Mouse (Mus musculus): ENCODE measurements around the gene Son. TPM values are rescaled to one million over a fixed set of nuclear protein-coding genes. Genes with fewer than 3 reads are reported as not detected.
A peak's percentile ranks its signal among the peaks of the same experiment; 100 is the strongest.
"Not testable (repeated sequence)": the region's sequence is repeated elsewhere in the genome, so short reads cannot be mapped to it uniquely, and the experiment has no call there.

Son gene
- total and polyA plus RNA-seq, 3 experiments, result 93.6 to 182 (median 157) TPM

GRCm38 (mm10) chr16:91644901-91645300 lies 2.4 kb upstream of the Son start:
- Histone ChIP-seq H3K9ac (ENCODE audit: control insufficient read depth, low read depth, low read length, poor library complexity, severe bottlenecking) (peak overlapping the region; percentile 51), H3K79me2 (ENCODE audit: control insufficient read depth, insufficient read depth, low read length, poor library complexity) (peaks cover 66% of the 10 kb centered on the region), H3K27me3 (ENCODE audit: control insufficient read depth in 1 of 2, insufficient read depth in 2 of 2, low read length in 2 of 2) (no peaks in the 10 kb centered on the region), H3K4me1 (ENCODE audit: control insufficient read depth in 1 of 2, insufficient read depth in 2 of 2, low read length in 2 of 2) (peaks cover 2 to 11% of the 10 kb centered on the region in 2 experiments; a peak in 3 of 4 replicates), H3K4me3 (ENCODE audit: control insufficient read depth in 1 of 2, insufficient read depth in 1 of 2, low read depth in 2 of 2, low read length in 2 of 2) (peak overlapping the region; percentile 15 to 40), H3K9me3 (replicated peaks; ENCODE audit: insufficient read depth, low read length) (no peaks in the 10 kb centered on the region), H3K27ac (ENCODE audit: control insufficient read depth, low read depth, low read length) (no peak overlapping the region), H3K36me3 (ENCODE audit: control insufficient read depth in 1 of 2, insufficient read depth in 2 of 2, low read length in 2 of 2) (peaks cover 15 to 22% of the 10 kb centered on the region in 2 experiments)
- peak; percentile 58 for DNase-seq (ENCODE audit: low read depth, low spot score)
- no peak for TF ChIP-seq NELFE (IDR thresholded peaks at IDR 0.05; ENCODE audit: low read depth, low read length)
- TF ChIP-seq ZNF384 (IDR thresholded peaks at IDR 0.05; ENCODE audit: low read depth, low read length), result no peak
- no peak for TF ChIP-seq EP300 (IDR thresholded peaks at IDR 0.05; ENCODE audit: low read depth in 1 of 2, low read length in 2 of 2)
- TF ChIP-seq USF2 (IDR thresholded peaks at IDR 0.05; ENCODE audit: borderline replicate concordance in 1 of 2, insufficient read depth in 1 of 2, low read depth in 1 of 2, low read length in 2 of 2), result no peak

GRCm38 (mm10) chr16:91645420-91645819 lies 1.9 kb upstream of the Son start:
- H3K36me3 ChIP-seq (ENCODE audit: control insufficient read depth in 1 of 2, insufficient read depth in 2 of 2, low read length in 2 of 2), result peaks cover 10 to 26% of the 10 kb centered on the region in 2 experiments
- H3K4me1 ChIP-seq (ENCODE audit: control insufficient read depth in 1 of 2, insufficient read depth in 2 of 2, low read length in 2 of 2), result peaks cover 4 to 11% of the 10 kb centered on the region in 2 experiments; a peak in 3 of 4 replicates
- H3K9ac ChIP-seq (ENCODE audit: control insufficient read depth, low read depth, low read length, poor library complexity, severe bottlenecking), result peak overlapping the region; percentile 99; the same call in 1 of the 2 replicates
- not testable (repeated sequence) for DNase-seq (ENCODE audit: low read depth, low spot score); H3K27me3 ChIP-seq (ENCODE audit: control insufficient read depth in 1 of 2, insufficient read depth in 2 of 2, low read length in 2 of 2); H3K9me3 ChIP-seq (replicated peaks; ENCODE audit: insufficient read depth, low read length); H3K27ac ChIP-seq (ENCODE audit: control insufficient read depth, low read depth, low read length)
- peak in 1 of 3 experiments; percentile 4; a peak in 1 of 6 replicates for TF ChIP-seq CTCF (IDR thresholded peaks at IDR 0.05 in 2 of 3, conservative IDR thresholded peaks at IDR 0.05 in 1 of 3; ENCODE audit: control insufficient read depth in 1 of 3, insufficient read depth in 1 of 3, low read depth in 2 of 3, low read length in 3 of 3, poor library complexity in 1 of 3, severe bottlenecking in 1 of 3)
- 0 out of 2 replicates have a peak, but pooled peaks have one; percentile 10 for TF ChIP-seq TBP (IDR thresholded peaks at IDR 0.05; ENCODE audit: low read depth, low read length)
- peak; percentile 28; the same call in 1 of the 2 replicates for TF ChIP-seq ZNF384 (IDR thresholded peaks at IDR 0.05; ENCODE audit: low read depth, low read length)
- H3K4me3 ChIP-seq (ENCODE audit: control insufficient read depth in 1 of 2, insufficient read depth in 1 of 2, low read depth in 2 of 2, low read length in 2 of 2), result peak overlapping the region; percentile 31 to 89
- peaks cover 70% of the 10 kb centered on the region for H3K79me2 ChIP-seq (ENCODE audit: control insufficient read depth, insufficient read depth, low read length, poor library complexity)

GRCm38 (mm10) chr16:91645995-91646602 lies 1.2 kb upstream of the Son start:
- Histone ChIP-seq H3K4me1 (ENCODE audit: control insufficient read depth in 1 of 2, insufficient read depth in 2 of 2, low read length in 2 of 2) (peaks cover 5 to 11% of the 10 kb centered on the region in 2 experiments; a peak in 3 of 4 replicates), H3K9me3 (replicated peaks; ENCODE audit: insufficient read depth, low read length) (no peaks in the 10 kb centered on the region), H3K27me3 (ENCODE audit: control insufficient read depth in 1 of 2, insufficient read depth in 2 of 2, low read length in 2 of 2) (no peaks in the 10 kb centered on the region), H3K79me2 (ENCODE audit: control insufficient read depth, insufficient read depth, low read length, poor library complexity) (peaks cover 75% of the 10 kb centered on the region), H3K9ac (ENCODE audit: control insufficient read depth, low read depth, low read length, poor library complexity, severe bottlenecking) (peak overlapping the region; percentile 99), H3K36me3 (ENCODE audit: control insufficient read depth in 1 of 2, insufficient read depth in 2 of 2, low read length in 2 of 2) (peaks cover 11 to 30% of the 10 kb centered on the region in 2 experiments), H3K27ac (ENCODE audit: control insufficient read depth, low read depth, low read length) (peak overlapping the region; percentile 92), H3K4me3 (ENCODE audit: control insufficient read depth in 1 of 2, insufficient read depth in 1 of 2, low read depth in 2 of 2, low read length in 2 of 2) (peak overlapping the region; percentile 89 to 99)
- peak; percentile 87 for DNase-seq (ENCODE audit: low read depth, low spot score)
- peak; percentile 31; the same call in 1 of the 2 replicates for TF ChIP-seq SMC3 (IDR thresholded peaks at IDR 0.05; ENCODE audit: low read depth, low read length)
- peak; percentile 75 for TF ChIP-seq ELF1 (IDR thresholded peaks at IDR 0.05; ENCODE audit: low read depth, low read length)
- peak; percentile 94 for TF ChIP-seq MAX (IDR thresholded peaks at IDR 0.05; ENCODE audit: low read length)
- TF ChIP-seq GATA1 (IDR thresholded peaks at IDR 0.05; ENCODE audit: low read depth, low read length), result peak; percentile 10; the same call in 1 of the 2 replicates
- TF ChIP-seq NELFE (IDR thresholded peaks at IDR 0.05; ENCODE audit: low read depth, low read length), result peak; percentile 42
- no peak for TF ChIP-seq ZMIZ1 (IDR thresholded peaks at IDR 0.05; ENCODE audit: low read depth, low read length)
- TF ChIP-seq CHD1 (IDR thresholded peaks at IDR 0.05; ENCODE audit: low read depth, low read length), result 0 out of 2 replicates have a peak, but pooled peaks have one; percentile 54
- TF ChIP-seq E2F4 (IDR thresholded peaks at IDR 0.05; ENCODE audit: borderline replicate concordance, low read depth, low read length), result no peak
- TF ChIP-seq MXI1 (IDR thresholded peaks at IDR 0.05; ENCODE audit: low read depth, low read length), result peak; percentile 98
- no peak for TF ChIP-seq RAD21 (IDR thresholded peaks at IDR 0.05; ENCODE audit: low read depth, low read length)
- TF ChIP-seq TBP (IDR thresholded peaks at IDR 0.05; ENCODE audit: low read depth, low read length), result 0 out of 2 replicates have a peak, but pooled peaks have one; percentile 16
- peak; percentile 54 for TF ChIP-seq HCFC1 (IDR thresholded peaks at IDR 0.05; ENCODE audit: low read depth, low read length)
- peak; percentile 12; the same call in 1 of the 2 replicates for TF ChIP-seq BHLHE40 (IDR thresholded peaks at IDR 0.05; ENCODE audit: borderline replicate concordance, low read depth, low read length)
- peak; percentile 93 for TF ChIP-seq MYC (IDR thresholded peaks at IDR 0.05; ENCODE audit: low read depth, low read length)
- TF ChIP-seq TAL1 (IDR thresholded peaks at IDR 0.05; ENCODE audit: low read length), result no peak
- no peak for TF ChIP-seq POLR2A (IDR thresholded peaks at IDR 0.05; ENCODE audit: control insufficient read depth in 1 of 2, insufficient read depth in 1 of 2, low read depth in 1 of 2, low read length in 2 of 2, poor library complexity in 1 of 2)
- TF ChIP-seq SIN3A (IDR thresholded peaks at IDR 0.05; ENCODE audit: low read length), result peak; percentile 91
- TF ChIP-seq CTCF (IDR thresholded peaks at IDR 0.05 in 2 of 3, conservative IDR thresholded peaks at IDR 0.05 in 1 of 3; ENCODE audit: control insufficient read depth in 1 of 3, insufficient read depth in 1 of 3, low read depth in 2 of 3, low read length in 3 of 3, poor library complexity in 1 of 3, severe bottlenecking in 1 of 3), result peak in 2 of 3 experiments; percentile 4 to 42; a peak in 3 of 6 replicates
- peak; percentile 53; the same call in 1 of the 2 replicates for TF ChIP-seq USF1 (IDR thresholded peaks at IDR 0.05; ENCODE audit: low read depth, low read length)
- TF ChIP-seq USF2 (IDR thresholded peaks at IDR 0.05; ENCODE audit: borderline replicate concordance in 1 of 2, insufficient read depth in 1 of 2, low read depth in 1 of 2, low read length in 2 of 2), result no peak

Data from MEL (cell line).